Mouse (Mus musculus): ENCODE measurements around the gene Col7a1.

The Col7a1 gene

DNA sequence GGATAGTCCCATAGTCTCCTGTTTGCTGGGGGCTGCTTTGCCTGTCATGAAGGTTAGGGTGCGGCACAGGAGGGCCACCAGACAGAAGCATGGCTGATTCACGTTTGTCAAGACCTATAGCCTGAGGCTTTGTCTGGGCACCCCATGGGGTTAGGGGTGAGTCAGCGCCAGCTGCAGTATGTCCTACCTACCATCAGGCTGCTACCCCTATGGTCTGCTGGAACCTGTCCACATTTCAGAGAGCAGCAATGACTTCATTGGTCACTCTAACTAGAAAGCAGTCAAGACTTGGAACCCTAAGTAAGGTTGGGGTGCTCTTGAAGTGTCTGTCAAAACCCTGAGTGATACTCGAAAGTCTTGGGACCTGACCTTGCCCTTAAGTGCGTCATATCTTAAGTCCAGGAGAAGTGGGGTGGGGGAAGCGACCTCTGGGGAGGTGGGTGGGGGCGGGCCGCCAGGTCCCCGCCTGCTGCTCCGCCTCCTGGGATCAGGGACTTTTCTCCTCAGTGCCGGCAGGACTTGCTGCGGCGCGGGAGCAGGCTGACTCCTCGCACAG, at the start of gene Col7a1:
Gene Col7a1, plus strand, starts transcription at position 506 of the 556 bp plus-strand sequence.
- no peak for DNase-seq (ENCODE audit: low spot score in 2 of 2)

DNA sequence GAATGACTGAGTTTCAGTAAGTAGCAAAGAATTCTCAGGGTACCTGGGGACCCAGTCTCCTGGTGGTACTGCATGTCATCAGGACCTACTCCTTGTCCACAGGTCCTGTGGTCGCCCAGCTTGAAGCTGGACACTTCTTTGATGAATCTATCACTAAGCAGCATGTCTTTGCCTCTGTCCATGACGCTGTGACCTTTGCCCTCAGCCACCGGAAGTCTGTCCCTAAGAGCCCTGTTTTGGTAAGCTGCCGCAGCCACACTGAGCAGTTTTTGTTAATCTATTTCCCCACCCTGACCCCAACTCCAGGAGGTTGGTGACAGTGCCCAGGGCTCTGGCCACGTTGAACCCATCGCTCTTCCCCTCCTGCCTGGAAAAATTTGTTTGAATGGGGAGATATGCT, 41.1 kb upstream of the Col7a1 start:
- DNase-seq (ENCODE audit: low spot score in 2 of 2) = no peak

DNA sequence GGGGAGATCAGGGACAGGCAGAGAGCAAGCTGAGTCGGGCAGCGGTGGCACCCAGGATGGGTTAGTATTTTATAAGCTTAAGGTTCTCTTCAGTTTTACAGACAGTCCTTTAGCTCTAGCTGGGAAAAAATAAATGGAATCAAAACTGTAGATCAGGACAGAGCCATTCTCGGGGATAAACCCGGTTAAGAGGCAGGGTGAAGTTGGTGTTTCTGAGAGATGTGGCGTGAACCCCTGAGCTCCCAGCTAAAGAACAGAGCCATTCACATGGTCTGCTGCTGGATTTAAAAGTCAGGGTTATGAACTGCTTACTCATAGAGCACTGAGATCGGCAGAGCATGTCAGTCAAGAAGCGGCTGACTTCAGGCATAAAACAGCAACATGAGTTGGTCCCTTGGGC, 40.2 kb upstream of the Col7a1 start:
- DNase-seq (ENCODE audit: low spot score in 2 of 2) = no peak

DNA sequence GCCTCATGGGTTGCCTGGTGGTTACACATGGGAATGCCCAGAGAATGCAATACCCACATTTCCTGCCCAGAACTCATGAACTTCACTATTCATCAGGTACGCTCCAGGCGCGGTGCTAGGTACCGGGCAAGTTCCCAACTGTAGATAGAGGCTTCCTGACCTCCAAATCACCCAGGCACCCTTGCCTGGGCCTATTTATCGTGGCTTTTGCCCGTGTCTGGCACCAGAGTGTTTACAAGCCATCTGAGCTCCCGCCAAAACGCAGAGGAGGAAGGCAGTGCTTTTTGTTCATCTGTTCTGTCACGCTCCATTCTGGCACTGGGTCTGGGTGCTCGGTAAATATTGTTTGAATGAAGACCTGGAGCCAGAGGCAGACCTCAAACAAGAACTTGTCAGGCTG, 39.8 kb upstream of the Col7a1 start:
- no peak for DNase-seq (ENCODE audit: low spot score in 2 of 2)

DNA sequence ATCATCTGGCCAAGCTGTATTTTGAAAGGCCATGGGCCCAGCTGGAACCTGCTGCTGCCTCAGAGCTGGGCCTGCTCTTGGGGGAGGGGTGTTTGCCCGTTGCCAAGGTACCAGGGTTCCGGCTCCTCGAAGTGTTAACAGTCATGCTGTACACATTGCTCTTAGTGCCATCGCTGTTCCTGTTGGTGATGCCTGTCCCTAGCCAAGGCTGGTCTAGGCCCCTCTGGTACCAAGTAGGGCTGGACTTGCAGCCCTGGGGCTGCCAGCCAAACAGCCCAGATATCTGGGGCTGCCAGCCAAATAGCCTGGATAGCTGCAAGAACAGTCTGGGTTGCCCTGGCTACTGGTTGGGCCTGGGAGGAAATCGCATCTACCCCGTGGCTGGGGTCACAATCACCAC, 38.9 kb upstream of the Col7a1 start, which contains the start of gene Tmem89:
Gene Tmem89, plus strand, starts transcription at position 129 of the 400 bp plus-strand sequence.
- no peak for DNase-seq (ENCODE audit: low spot score in 2 of 2)

DNA sequence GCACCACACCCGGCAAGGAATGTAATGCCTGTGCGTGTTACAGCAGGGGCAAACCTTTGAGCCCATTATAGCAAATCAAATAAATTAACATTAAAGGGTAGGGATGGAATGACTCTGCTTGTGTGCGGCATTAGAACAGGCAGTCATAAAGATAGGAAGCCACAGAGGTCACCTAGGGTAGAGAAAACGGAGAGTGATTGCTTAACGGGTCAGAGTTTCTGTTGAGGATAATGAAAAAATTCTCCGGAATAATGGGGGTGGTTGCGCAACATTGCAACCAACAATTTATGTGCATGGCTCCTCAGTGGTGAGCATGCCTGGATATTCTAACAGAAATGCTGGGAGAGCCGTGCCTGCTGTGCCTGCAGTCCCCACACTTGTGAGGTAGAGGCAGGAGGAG, 27.5 kb upstream of the Col7a1 start:
- DNase-seq (ENCODE audit: low spot score in 2 of 2) = no peak

DNA sequence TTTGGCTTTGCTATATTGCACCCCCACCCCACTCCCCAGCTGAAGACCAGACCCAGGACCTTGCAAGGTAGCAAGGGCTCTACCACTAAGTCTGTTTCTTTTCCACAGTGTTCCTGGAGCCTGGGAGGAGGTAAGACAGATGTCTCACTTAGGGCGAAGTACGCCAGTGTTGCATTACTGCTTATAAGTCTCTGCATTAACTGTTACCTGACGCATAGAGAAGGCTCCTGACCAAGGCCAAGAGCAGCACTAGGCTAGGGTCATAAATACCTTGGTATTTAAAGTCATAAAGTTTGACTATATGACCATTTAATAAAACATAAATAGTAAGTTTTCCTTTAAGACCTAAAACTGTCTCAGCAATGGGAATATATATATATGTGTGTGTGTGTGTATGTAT, 25.0 kb upstream of the Col7a1 start:
- no peak for DNase-seq (ENCODE audit: low spot score in 2 of 2)

DNA sequence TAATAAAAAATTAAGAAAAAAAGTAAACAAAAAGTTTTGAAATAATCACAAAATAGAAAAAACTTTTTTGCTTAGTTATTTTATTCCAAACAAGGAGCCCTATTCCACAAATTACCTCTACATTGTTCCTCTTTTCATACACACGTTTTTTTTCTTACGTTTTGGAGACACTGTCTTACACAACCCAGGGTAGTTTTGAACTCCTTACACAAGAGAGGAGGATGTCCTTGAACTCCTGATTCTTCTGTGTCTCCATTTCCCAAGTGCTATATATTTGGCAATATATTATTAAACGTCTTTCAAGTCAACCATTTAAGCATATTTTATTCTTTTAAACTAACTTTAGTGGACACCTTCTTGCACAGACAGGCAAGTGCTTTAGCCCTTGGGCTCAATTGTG, 17.4 kb upstream of the Col7a1 start:
- no peak for DNase-seq (ENCODE audit: low spot score in 2 of 2)

DNA sequence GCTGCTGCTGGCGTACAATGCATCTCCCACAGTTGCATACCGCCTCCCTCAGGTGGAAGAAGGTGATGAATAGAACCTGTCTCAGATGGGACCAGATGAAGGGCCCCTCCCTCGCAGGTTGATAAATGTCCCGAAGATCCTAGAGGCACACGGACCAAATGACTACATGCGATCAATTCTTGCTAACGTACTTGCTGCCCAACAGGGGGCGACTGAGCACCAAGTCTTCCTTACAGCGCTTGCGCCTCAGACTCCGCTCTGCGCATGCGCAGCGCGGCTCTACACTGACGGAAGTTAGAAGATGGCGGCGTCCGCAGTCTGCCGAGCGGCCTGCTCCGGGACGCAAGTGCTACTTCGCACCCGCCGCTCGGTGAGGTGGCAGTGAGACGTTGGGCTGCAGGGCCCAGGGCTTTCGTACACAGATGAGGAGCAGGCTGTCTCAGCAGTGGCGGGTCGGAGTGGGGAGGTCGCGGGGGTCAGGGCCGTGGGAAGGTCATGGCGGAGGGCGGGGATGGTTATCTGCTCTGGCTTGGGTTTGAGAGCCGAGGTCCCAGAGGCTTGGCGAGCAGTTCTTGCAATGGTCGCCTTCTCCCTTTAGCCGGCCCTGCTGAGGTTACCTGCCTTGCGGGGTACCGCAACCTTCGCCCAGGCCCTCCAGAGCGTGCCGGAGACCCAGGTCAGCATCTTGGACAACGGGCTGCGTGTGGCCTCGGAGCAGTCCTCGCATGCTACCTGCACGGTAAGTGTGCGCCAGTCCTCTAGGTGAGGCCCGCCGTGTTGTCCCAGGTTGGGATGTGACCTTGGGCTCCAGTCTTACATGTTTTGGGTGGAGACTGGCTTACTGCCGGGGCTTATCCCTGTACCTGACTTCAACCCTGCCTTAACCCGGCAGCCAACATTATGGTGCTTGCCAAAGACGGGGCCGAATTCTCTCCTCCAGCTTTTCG, 16.7 kb upstream of the Col7a1 start, which contains the start of gene Uqcrc1:
Gene Uqcrc1, plus strand, starts transcription at position 216 of the 947 bp plus-strand sequence.
- peak; percentile 89 to 95 for DNase-seq (ENCODE audit: low spot score in 2 of 2)

DNA sequence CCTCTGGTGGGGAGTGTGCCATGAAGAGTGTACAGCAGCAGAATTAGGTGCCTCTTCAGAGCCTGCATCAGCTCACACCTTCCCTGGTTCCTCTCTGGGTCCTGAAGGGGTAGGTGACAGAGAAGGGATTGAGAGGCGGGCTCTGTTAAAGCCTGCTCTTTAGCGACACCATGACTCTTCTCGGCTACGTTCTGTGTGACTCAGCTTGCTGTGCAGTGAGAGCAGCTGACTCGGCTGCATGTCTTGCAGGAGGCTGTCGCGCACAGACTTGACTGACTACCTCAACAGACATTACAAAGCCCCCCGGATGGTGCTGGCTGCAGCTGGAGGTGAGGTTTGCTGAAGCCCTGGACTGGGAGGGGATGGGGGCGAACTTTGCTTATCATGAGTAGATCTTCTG, 8.3 kb upstream of the Col7a1 start:
- no peak for DNase-seq (ENCODE audit: low spot score in 2 of 2)

DNA sequence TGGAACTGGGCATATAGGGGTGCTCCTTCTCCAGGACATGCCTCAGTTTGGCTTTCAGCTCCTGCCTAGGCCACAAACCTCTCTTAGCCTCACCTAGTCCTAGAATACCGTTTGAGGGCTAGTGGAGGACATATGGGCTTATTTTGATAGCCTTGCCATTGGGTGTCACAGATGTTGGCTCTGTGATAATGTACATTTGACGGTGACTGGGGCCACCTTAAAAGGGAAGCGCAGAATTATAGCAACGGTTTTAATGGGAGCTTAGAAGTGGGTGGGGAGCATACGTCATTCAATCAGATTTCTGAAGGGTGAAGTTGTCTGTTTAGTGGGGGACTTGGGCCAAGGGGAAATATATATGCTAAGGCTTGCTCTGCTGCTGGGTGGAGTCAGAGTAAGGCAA, 7.8 kb upstream of the Col7a1 start:
- DNase-seq (ENCODE audit: low spot score in 2 of 2) = no peak

DNA sequence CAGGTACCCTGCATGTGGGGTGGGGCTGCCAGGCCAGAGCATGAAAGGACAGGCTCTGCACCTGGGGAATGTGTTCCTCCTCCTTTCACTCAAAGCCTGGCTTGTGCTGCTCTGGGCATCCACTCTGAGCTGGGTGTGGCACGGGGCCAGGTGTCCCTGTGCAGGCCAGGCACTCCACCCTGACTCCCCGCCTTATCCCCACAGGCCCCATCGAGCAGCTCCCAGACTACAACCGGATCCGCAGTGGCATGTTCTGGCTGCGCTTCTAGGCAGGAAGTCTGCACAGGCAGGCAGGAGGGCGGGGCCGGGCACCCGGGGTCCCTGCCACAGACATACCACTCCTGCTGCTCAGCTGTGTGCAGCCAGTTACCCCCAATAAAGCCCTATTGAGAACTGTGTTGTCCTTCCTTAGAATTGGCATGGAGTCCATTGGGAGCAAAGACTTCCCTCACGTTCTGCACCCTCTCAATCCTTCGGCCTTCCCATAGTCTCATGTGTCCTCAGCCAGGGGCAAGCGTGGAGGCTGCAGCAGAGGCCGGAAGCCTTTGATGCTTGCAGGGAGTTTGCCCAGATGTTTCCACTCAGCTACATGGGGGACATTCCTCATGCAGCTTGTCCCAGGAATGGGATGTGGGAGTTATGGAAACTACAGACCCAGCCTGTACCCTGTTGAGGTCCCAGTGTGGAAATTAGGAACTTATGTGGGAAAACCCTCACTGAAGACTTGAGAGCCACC, 4.0 kb upstream of the Col7a1 start:
- no peak for DNase-seq (ENCODE audit: low spot score in 2 of 2)

DNA sequence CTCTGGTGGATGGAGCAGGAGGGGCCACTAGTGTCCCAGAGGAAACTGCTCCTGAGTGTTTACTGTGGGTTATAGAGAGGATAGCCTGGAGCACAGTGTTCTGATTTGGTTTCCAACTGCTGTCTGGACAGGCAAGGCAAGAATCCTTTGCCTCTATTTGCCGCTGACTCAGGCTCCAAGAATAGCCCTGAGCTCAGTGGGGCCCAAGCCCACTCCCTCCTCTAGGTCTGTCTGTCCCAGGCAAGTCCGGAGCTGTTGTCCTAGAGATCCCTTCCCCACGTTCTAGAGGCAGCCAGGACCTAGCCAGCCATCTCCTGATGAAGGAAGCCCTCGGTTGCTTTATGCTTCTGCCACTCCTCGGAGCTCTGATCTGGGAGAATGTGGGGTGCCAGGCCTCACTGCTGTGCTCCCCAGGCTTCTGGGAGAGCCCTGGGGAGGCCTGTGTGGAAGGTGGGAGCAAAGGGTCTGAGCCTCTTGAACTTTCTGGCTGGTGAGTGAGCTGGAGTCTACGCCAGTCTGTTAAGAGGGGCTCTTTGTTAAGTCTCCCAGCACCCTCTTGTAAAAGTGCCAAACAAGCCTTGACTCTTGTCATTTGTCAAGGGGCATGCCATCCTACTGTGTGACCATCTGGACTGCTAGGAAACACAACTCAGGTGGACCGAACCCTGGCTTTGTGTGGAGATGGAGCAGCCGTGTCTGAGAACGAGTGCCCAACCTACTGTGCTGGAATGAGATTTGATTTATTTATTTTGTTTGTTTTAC, 3.2 kb upstream of the Col7a1 start:
- no peak for DNase-seq (ENCODE audit: low spot score in 2 of 2)

DNA sequence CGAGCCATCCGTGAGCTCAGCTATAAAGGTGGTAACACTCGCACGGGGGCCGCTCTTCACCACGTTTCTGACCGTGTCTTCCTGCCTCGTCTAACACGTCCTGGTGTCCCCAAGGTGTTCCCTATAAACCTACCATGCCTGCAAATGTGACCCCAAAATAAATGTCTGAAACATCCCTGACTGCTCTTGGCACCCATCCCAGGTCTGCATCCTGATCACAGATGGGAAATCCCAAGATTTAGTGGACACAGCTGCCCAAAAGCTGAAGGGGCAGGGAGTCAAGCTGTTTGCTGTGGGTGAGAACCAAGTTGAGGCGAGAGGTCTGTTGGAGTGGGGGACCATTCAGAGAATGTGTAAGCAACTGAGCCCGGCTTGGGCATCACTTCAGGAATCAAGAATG, 1.9 kb downstream of the Col7a1 start:
- DNase-seq (ENCODE audit: low spot score in 2 of 2) = no peak

DNA sequence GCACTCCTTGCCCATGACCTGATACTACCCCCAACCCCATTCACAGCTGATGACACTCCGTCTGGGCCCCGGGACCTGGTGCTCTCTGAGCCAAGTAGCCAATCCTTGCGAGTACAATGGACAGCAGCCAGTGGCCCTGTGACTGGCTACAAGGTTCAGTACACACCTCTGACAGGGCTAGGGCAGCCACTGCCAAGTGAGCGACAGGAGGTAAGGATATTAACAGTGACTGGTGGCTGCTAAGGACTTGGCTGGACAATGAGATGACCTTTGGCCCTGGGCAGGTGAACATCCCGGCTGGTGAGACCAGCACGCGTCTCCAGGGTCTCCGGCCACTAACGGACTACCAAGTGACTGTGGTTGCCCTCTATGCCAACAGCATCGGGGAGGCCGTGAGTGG, 2.5 kb downstream of the Col7a1 start:
- DNase-seq (ENCODE audit: low spot score in 2 of 2) = no peak

DNA sequence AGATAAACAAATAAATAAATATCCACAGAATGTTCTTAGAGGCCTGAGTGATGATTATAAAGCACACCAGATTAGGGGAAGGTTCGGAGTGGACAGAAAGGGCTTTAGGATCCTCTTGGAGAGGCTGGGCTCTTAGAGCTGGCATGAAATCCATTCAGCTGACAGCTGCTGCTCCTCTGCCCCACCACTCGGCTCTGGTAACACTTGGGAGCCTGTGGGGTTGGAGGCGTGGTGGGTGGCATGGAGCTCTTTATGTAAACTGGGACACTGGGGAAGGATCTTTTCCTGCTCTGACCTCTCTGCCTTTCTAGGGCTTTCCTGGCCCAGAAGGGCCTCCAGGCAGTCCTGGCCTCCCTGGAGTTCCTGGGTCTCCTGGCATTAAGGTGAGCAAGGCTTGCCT, 10.2 kb downstream of the Col7a1 start:
- DNase-seq (ENCODE audit: low spot score in 2 of 2) = no peak

DNA sequence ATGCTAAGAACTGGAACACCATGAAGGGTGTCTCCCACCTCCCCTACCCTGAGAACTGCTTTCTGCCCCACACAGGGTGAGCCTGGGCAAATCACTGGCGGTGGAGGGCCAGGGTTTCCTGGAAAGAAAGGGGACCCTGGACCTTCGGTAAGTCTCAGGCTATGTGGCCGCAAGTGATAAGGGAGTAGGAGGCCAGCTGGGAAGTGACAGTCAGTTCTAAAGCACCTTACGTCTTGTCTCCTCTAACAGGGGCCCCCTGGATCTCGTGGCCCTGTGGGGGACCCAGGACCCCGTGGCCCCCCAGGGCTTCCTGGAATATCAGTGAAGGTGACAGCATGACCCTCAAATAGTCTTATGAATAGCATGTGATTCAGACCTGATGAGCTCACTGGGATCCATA, 11.0 kb downstream of the Col7a1 start:
- DNase-seq (ENCODE audit: low spot score in 2 of 2) = no peak

DNA sequence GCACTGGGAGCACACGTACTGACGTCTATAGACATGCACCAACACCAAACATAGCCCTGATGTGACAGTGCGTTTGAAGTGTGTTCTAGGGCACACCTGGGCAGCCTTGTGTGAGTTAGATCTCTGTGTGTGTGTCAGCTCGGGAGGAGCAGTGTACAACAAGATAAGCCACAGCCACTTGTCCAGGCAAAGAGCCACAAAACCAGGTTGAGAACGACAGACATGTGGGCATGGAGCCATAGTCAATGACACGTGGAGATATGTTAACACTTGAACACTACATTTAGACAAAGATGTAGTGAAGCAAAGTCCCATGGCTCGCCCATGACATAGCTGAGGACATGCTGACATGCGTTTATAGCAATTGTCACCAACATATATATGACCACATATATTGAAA, 17.2 kb downstream of the Col7a1 start:
- DNase-seq (ENCODE audit: low spot score in 2 of 2) = no peak

DNA sequence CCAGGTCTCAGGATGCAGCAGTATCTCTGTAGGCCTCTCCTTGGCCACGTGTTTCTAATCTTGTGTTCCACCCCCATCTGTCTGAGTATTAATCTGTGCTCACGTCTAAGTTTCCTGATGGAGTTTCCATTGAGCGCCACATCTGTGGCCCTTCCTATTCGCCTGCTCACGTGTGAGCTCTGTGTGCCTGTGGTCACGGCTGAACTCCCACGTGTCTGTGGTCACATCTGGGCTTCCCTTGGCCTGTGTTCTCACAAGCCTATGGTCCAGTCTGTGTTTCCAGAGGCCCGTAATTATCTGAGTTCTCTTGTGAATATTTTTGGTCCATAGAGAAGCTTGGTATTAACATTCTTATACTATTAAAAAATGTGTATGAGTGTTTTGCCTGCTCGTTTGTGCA, 23.1 kb downstream of the Col7a1 start:
- DNase-seq (ENCODE audit: low spot score in 2 of 2) = no peak

DNA sequence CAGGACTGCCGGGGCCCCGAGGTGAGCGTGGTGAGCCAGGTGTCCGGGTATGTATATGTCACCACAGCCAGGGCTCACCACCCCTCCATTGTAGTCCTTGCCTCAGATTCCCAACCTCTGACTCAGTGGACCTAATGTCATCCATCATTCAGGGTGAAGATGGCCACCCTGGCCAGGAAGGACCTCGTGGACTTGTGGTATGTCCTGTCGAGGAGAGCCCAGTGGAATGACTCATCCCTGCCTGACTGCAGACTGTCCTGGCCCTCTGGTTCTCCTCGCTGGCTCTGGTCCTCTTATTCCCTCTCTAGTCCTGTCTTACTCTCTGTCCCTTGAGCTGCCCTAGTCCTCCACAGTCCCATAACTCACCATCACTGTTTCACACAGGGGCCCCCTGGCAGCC, 24.6 kb downstream of the Col7a1 start:
- DNase-seq (ENCODE audit: low spot score in 2 of 2) = no peak

DNA sequence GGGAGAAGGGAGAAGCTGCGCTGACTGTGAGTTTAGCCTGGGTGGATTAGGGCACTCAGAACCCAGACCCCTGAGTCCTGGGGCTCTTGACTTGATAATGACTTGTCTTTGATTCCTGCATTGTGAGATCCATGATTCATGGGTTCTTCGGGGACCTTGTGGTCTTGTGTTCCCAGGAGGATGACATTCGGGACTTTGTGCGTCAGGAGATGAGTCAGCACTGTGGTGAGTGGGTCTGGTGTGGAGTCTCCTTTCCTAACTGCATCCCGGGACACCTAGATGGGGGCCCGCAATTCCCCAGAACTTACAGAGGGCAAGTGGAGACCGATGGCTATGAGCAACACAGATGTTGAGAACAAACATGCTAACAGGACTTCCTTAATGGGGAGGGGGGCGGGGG, 29.1 kb downstream of the Col7a1 start:
- DNase-seq (ENCODE audit: low spot score in 2 of 2) = no peak

DNA sequence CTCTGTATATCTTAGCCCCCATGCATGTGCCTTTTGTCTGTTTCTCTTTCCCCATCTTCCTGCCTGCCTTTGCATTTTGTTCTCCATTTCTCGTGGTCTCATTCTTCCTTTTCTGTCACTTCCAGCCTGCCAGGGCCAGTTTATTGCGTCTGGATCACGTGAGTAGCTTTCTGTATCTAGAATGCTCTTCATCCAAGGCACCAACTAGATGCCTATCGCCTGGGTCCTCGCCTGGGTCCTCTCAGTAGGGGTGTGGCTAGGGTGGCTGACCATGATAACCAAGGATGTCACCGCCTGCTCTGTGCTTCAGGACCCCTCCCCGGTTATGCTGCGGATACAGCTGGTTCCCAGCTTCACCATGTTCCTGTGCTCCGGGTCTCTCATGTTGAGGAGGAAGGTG, 29.8 kb downstream of the Col7a1 start:
- DNase-seq (ENCODE audit: low spot score in 2 of 2) = no peak

Data from spleen, postnatal 14 days (tissue).